Mouse (Mus musculus): ENCODE data around the gene Gabrg3. TPM values are rescaled to one million over a fixed set of nuclear protein-coding genes. Genes with fewer than 3 reads are reported as not detected.

The Gabrg3 gene
- polyA plus RNA-seq, 1 experiment, result not detected

DNA sequence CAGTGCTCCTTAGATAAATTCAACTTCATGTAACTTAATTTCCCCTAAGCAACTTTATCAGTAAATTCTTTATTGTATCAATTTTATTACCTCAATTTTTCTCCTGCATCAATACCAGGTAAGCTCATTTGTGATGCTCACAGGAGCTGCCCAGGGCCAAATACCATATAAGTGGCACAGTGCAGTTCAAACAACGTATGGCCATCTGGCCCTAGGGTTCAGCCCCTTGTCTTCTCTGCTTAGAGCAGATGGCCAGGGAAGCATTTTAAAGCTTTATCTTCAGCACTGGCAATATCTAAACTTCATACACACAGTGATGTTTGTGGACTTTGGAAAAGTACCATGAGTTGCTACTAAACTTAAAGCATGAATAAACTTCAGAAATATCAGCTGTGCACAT, 619.2 kb downstream of the Gabrg3 start:
- no peak overlapping the region for H3K4me3 ChIP-seq (replicated peaks)
- H3K36me3 ChIP-seq (ENCODE audit: control insufficient read depth), result no peaks in the 10 kb centered on the region
- H3K27me3 ChIP-seq (ENCODE audit: control insufficient read depth), result no peaks in the 10 kb centered on the region
- H3K4me1 ChIP-seq (ENCODE audit: control insufficient read depth), result no peaks in the 10 kb centered on the region
- H3K9me3 ChIP-seq (ENCODE audit: control insufficient read depth, low read length), result no peaks in the 10 kb centered on the region; the same call in 1 of the 2 replicates
- TF ChIP-seq TAL1 (IDR thresholded peaks at IDR 0.05; ENCODE audit: low read length) (no peak), GATA1 (IDR thresholded peaks at IDR 0.05; ENCODE audit: low read length) (no peak)

DNA sequence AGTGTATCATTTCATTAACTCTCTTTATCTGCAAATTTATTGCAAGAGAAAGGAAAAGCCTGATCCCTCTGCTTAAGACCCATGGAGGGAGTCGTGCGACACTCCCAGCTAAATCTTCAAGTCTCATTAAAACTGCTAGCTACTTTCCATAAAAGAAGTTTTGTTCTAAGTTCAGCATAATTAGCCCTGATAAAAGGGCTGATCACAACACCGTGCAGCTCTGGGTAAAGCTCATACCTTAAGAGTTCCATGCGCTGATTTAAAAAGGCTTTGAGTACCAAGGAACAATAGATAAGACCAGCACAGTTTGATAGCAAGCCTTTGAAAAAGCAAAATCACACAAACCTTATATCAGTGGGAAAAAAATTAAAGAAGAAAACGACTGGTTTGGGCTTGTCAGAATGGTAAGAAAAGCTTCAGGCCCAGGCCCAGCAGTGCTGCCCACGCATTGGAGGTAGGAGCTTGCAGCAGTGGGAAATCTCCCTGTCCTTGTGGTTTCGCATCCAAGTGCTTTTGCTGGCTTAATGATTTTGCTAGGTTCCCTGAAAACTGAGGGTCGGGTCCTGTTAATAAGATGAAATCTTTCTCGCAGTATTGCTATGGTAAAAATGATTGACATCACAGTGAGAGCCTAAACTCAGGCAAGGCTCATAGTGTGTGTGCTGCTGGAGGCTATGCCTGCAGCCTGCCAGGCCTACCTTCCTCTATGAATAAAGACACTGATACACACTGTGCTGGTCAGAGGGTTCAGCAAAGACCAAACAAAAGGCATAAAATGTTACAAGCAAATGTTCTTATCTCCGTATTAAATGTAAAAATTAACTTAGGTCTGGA, 621.2 kb downstream of the Gabrg3 start:
- Histone ChIP-seq H3K9me3 (ENCODE audit: control insufficient read depth, low read length) (no peaks in the 10 kb centered on the region; the same call in 1 of the 2 replicates), H3K4me3 (replicated peaks) (no peak overlapping the region), H3K4me1 (ENCODE audit: control insufficient read depth) (no peaks in the 10 kb centered on the region), H3K36me3 (ENCODE audit: control insufficient read depth) (no peaks in the 10 kb centered on the region), H3K27me3 (ENCODE audit: control insufficient read depth) (no peaks in the 10 kb centered on the region)
- no peak for TF ChIP-seq GATA1 (IDR thresholded peaks at IDR 0.05; ENCODE audit: low read length)
- no peak for TF ChIP-seq TAL1 (IDR thresholded peaks at IDR 0.05; ENCODE audit: low read length)

DNA sequence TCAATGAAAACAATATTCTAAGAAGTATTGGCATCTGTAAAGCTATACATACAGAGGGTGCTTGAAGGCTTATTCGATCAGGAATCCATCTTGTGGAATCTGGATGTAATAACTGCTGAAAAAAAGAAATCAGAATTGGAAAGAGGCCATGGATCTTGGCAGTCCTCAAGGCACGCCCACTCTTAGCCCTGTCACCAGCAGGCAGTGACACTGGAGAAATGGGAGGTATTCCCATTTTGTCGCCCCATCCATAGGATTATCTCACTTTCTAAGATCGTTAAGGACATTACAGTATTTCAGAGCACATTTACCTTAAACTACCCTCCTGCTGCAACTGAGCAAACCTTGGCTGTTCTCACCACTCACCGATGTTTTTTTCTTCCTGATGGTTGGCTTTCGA, 657.8 kb downstream of the Gabrg3 start:
- no peaks in the 10 kb centered on the region for H3K4me1 ChIP-seq (ENCODE audit: control insufficient read depth)
- H3K9me3 ChIP-seq (ENCODE audit: control insufficient read depth, low read length), result peaks cover 5% of the 10 kb centered on the region
- H3K27me3 ChIP-seq (ENCODE audit: control insufficient read depth), result no peaks in the 10 kb centered on the region
- no peak overlapping the region for H3K4me3 ChIP-seq (replicated peaks)
- H3K36me3 ChIP-seq (ENCODE audit: control insufficient read depth), result no peaks in the 10 kb centered on the region
- TF ChIP-seq TAL1 (IDR thresholded peaks at IDR 0.05; ENCODE audit: low read length) (no peak), GATA1 (IDR thresholded peaks at IDR 0.05; ENCODE audit: low read length) (no peak)

Other genes starting within 250 kb of the Gabrg3 start
- gene Gabrb3, start 32.5 kb upstream of the Gabrg3 start, polyA plus RNA-seq (2012), result not detected in 2 replicates
- not detected in 2 replicates for gene Gabra5, start 122.9 kb upstream of the Gabrg3 start, polyA plus RNA-seq (2012)